In genomic region chr14:8314536-8314935, GRCm38 (mm10) we compare ENCODE assay signal across 9 mouse cellular contexts. TPM values are rescaled to one million over a fixed set of nuclear protein-coding genes. Genes with fewer than 3 reads are reported as not detected.
DNase-seq lines count a peak whose midpoint lies in the region; ATAC-seq and TF ChIP-seq lines count a peak whose summit lies in the region.
"Had no signal": no experiment of that assay in that cellular context is flagged by ENCODE, and none has a peak within 500 bp of the region (broad histone marks: within the 10 kb centered on the region; RNA-seq: fewer than 3 reads in every experiment).

No protein-coding gene starts in this region.

- no peak overlapping the region for H3K4me2 ChIP-seq in kidney, embryonic 15.5 days
- H3K4me2 ChIP-seq in CH12.LX (ENCODE audit: insufficient read depth, low read depth, poor library complexity, severe bottlenecking): no peak overlapping the region
- H3K4me2 ChIP-seq: embryonic facial prominence, embryonic 13.5 days; hindbrain, embryonic 14.5 days had no signal

- dilution Hi-C loops in CH12.LX (cut with MboI; ENCODE audit: extremely low pct_ligation_motif_present, extremely low pct_unique_long_range_greater_than_20kb, low sequenced_read_pairs): no loop called here

- TF ChIP-seq EP300 in CH12.LX (IDR thresholded peaks at IDR 0.05; ENCODE audit: low read length): no peak

- H3K36me3 ChIP-seq in kidney, adult 2 months (ENCODE audit: control insufficient read depth, insufficient read depth, low read length): no peaks in the 10 kb centered on the region
- H3K36me3 ChIP-seq in kidney, embryonic 15.5 days: no peaks in the 10 kb centered on the region
- H3K36me3 ChIP-seq in CH12.LX (replicated peaks in 1 of 2; ENCODE audit: control insufficient read depth in 1 of 2, insufficient read depth in 1 of 2, low read length in 1 of 2): no peaks in the 10 kb centered on the region
- H3K36me3 ChIP-seq: embryonic facial prominence, embryonic 13.5 days had no signal

- H3K9me3 ChIP-seq in kidney, embryonic 15.5 days (replicated peaks): no peaks in the 10 kb centered on the region
- H3K9me3 ChIP-seq in CH12.LX (replicated peaks; ENCODE audit: low read length): no peaks in the 10 kb centered on the region
- H3K9me3 ChIP-seq: embryonic facial prominence, embryonic 13.5 days had no signal

- no peak for TF ChIP-seq POLR2A in kidney, adult 2 months (IDR thresholded peaks at IDR 0.05; ENCODE audit: low read depth, low read length)
- no peak for TF ChIP-seq POLR2A in CH12.LX (IDR thresholded peaks at IDR 0.05; ENCODE audit: low read depth, low read length)

- peak overlapping the region; percentile 94 for H3K27ac ChIP-seq in kidney, adult 2 months (ENCODE audit: insufficient read depth, low read depth, low read length)
- no peak overlapping the region for H3K27ac ChIP-seq in kidney, embryonic 15.5 days
- no peak overlapping the region for H3K27ac ChIP-seq in CH12.LX (ENCODE audit: insufficient read depth, low read depth)
- H3K27ac ChIP-seq: embryonic facial prominence, embryonic 13.5 days; hindbrain, embryonic 14.5 days had no signal

- peak; percentile 54 for DNase-seq in kidney, adult 2 months
- DNase-seq in CH12.LX (ENCODE audit: extremely low read depth) (peak; percentile 51), ZHBTc4 (ENCODE audit: low read depth, low spot score) (peak; percentile 68)
- DNase-seq in lung, postnatal 25 days (ENCODE audit: low spot score): peak; percentile 42
- no peak for DNase-seq in ovary, adult 18-20 months (ENCODE audit: low spot score)
- no peak for DNase-seq in layer of hippocampus, postnatal 14 days (ENCODE audit: low spot score in 2 of 2)

- no peak overlapping the region for H3K4me3 ChIP-seq in kidney, adult 2 months (ENCODE audit: insufficient read depth, low read depth, low read length)
- H3K4me3 ChIP-seq in kidney, embryonic 15.5 days (replicated peaks): no peak overlapping the region
- H3K4me3 ChIP-seq in CH12.LX (replicated peaks in 1 of 3; ENCODE audit: low read depth in 2 of 3, low read length in 2 of 3, poor library complexity in 1 of 3): no peak overlapping the region
- H3K4me3 ChIP-seq: embryonic facial prominence, embryonic 13.5 days had no signal

- H3K79me2 ChIP-seq in CH12.LX (replicated peaks; ENCODE audit: control insufficient read depth, extremely low read depth, insufficient read depth, poor library complexity, severe bottlenecking): no peaks in the 10 kb centered on the region

- no peaks in the 10 kb centered on the region for H3K27me3 ChIP-seq in kidney, adult 2 months (replicated peaks; ENCODE audit: control insufficient read depth, insufficient read depth, low read length)
- H3K27me3 ChIP-seq in kidney, embryonic 15.5 days: peaks cover 28% of the 10 kb centered on the region
- no peaks in the 10 kb centered on the region for H3K27me3 ChIP-seq in CH12.LX (replicated peaks)

- TF ChIP-seq RAD21 in CH12.LX (IDR thresholded peaks at IDR 0.05; ENCODE audit: low read depth, low read length): peak; percentile 46

- peaks cover 11% of the 10 kb centered on the region; the same call in 1 of the 2 replicates for H3K4me1 ChIP-seq in kidney, adult 2 months (ENCODE audit: control insufficient read depth, insufficient read depth, low read length)
- peaks cover 33% of the 10 kb centered on the region for H3K4me1 ChIP-seq in kidney, embryonic 15.5 days
- H3K4me1 ChIP-seq in CH12.LX (ENCODE audit: control insufficient read depth in 1 of 2, insufficient read depth in 2 of 2): peaks cover 0 to 4% of the 10 kb centered on the region in 2 experiments; a peak in 1 of 4 replicates

- no peak for ATAC-seq in kidney, embryonic 15.5 days (replicated peaks; ENCODE audit: low FRiP score)

- peak; percentile 55 for TF ChIP-seq CTCF in kidney, adult 2 months (conservative IDR thresholded peaks at IDR 0.05; ENCODE audit: insufficient read depth, insufficient read length, low read depth, low read length)
- TF ChIP-seq CTCF in CH12.LX (conservative IDR thresholded peaks at IDR 0.05 in 1 of 2, IDR thresholded peaks at IDR 0.05 in 1 of 2; ENCODE audit: low read depth in 2 of 2, low read length in 2 of 2): peak; percentile 46 to 79; a peak in 3 of 4 replicates

- in situ Hi-C loops in CH12.LX (cut with MboI; ENCODE audit: low pct_ligation_motif_present, low pct_unique_long_range_greater_than_20kb, low sequenced_read_pairs): loop anchor here (10.0 to 25.0 kb wide), 2 partner anchors 220 to 502 kb away; partner anchors contain the start of genes Flnb and Pxk

- H3K9ac ChIP-seq in kidney, embryonic 15.5 days: no peak overlapping the region
- no peak overlapping the region for H3K9ac ChIP-seq in CH12.LX (ENCODE audit: insufficient read depth, low read depth)
- H3K9ac ChIP-seq: embryonic facial prominence, embryonic 13.5 days; hindbrain, embryonic 14.5 days had no signal

- 31% methylated on average over 3 of the region's 3 CpGs for WGBS in kidney, adult 2 months
- 36% methylated on average over 3 of the region's 3 CpGs for WGBS in kidney, embryonic 15.5 days

TF ChIP-seq in CH12.LX, 34 proteins besides CTCF, POLR2A, EP300 and RAD21:
- TF ChIP-seq ZNF384 (IDR thresholded peaks at IDR 0.05; ENCODE audit: low read depth, low read length) (peak; percentile 21; the same call in 1 of the 2 replicates), ZMIZ1 (IDR thresholded peaks at IDR 0.05; ENCODE audit: low read depth, low read length) (no peak), SMC3 (IDR thresholded peaks at IDR 0.05; ENCODE audit: low read depth, low read length) (peak; percentile 70)

RNA-seq across cellular contexts. Expression of gene Fam107a, which starts 3.3 kb away (rescaled TPM):
- polyA plus RNA-seq in kidney, adult 2 months (2012; rRNA removed): 119 and 151 TPM in 2 replicates
- 5.7 and 6.0 TPM in 2 replicates for polyA plus RNA-seq in kidney, embryonic 15.5 days (2015; fragmentation: Nextera tagmentation; extraction: Ambion mirVana)
- total RNA-seq in CH12.LX (2012; rRNA removed) (not detected in 2 replicates), CH12.LX (2014; rRNA removed) (not detected in 2 replicates)
- not detected in 2 replicates for polyA plus RNA-seq in CH12.LX (2012; ENCODE audit: insufficient read length, low read depth)
- total RNA-seq in layer of hippocampus, postnatal 14 days (2021): 100 to 1,000 TPM; 254 to 282 TPM

RNA-seq across cellular contexts. Expression of gene Acox2, which starts 55.4 kb away (rescaled TPM):
- polyA plus RNA-seq in kidney, adult 2 months (2012; rRNA removed): 190 and 252 TPM in 2 replicates
- 0.94 and 1.1 TPM in 2 replicates for polyA plus RNA-seq in kidney, embryonic 15.5 days (2015; fragmentation: Nextera tagmentation; extraction: Ambion mirVana)
- not detected in 2 replicates for total RNA-seq in CH12.LX (2012; rRNA removed)
- not detected in 2 replicates for total RNA-seq in CH12.LX (2014; rRNA removed)
- polyA plus RNA-seq in CH12.LX (2012; ENCODE audit: insufficient read length, low read depth): not detected in 2 replicates
- total RNA-seq in layer of hippocampus, postnatal 14 days (2021): under 1 TPM in 1 of 2 experiments, not detected in 1; 0.62 TPM
- polyA plus RNA-seq: embryonic facial prominence, embryonic 13.5 days; hindbrain, embryonic 14.5 days had no signal

Comparison
In these comparisons a context has a peak if more than half of its experiments do, and no peak if none do; other contexts are left out.
1. RNA of gene Fam107a, which starts 3.3 kb away (polyA plus RNA-seq): 119 to 151 TPM in kidney, adult 2 months; 5.7 to 6.0 TPM in kidney, embryonic 15.5 days and not detected in CH12.LX; every median in the first group is over 10 times any median in the second.
2. RNA of gene Acox2, which starts 55.4 kb away (polyA plus RNA-seq): 190 to 252 TPM in kidney, adult 2 months; 0.94 to 1.1 TPM in kidney, embryonic 15.5 days and not detected in CH12.LX; every median in the first group is over 10 times any median in the second.
3. DNase-seq: peak in kidney, adult 2 months (single experiment), CH12.LX (single experiment), ZHBTc4 (single experiment) and lung, postnatal 25 days (single experiment); none in ovary, adult 18-20 months (single experiment) and layer of hippocampus, postnatal 14 days (0 of 2).